Mouse (Mus musculus) MEL (cell line): Measurements from ENCODE around the gene Mbd6.

Experiments
- EP300 ChIP-seq, 2 experiments: IDR thresholded peaks; 2 replicates each; pipeline ENCODE4 v1.6.1; 2011; ENCODE audit warnings: improper control_type of control experiment in 2 of 2, low read length in 2 of 2, low read depth in 1 of 2, mild to moderate bottlenecking in 1 of 2
- ETS1 ChIP-seq: IDR thresholded peaks from 2 replicates; pipeline ENCODE4 v1.6.1; 2012; ENCODE audit warnings: low read depth, mild to moderate bottlenecking, inconsistent platforms, low read length, improper control_type of control experiment, moderate library complexity
- GABPA ChIP-seq: IDR thresholded peaks from 2 replicates; pipeline ENCODE4 v1.6.1; 2012; ENCODE audit warnings: low read depth, mild to moderate bottlenecking, inconsistent platforms, low read length, improper control_type of control experiment, moderate library complexity
- GATA1 ChIP-seq: IDR thresholded peaks from 2 replicates; pipeline ENCODE4 v1.6.1; 2011; ENCODE audit warnings: low read depth, low read length, improper control_type of control experiment
- MAFK ChIP-seq: IDR thresholded peaks from 2 replicates; pipeline ENCODE4 v1.6.1; 2011; ENCODE audit warnings: low read depth, mild to moderate bottlenecking, low read length, improper control_type of control experiment, borderline replicate concordance
- USF1 ChIP-seq: IDR thresholded peaks from 2 replicates; pipeline ENCODE4 v1.6.1; 2014; ENCODE audit warnings: low read depth, mild to moderate bottlenecking, inconsistent platforms, low read length, improper control_type of control experiment, moderate library complexity

DNA sequence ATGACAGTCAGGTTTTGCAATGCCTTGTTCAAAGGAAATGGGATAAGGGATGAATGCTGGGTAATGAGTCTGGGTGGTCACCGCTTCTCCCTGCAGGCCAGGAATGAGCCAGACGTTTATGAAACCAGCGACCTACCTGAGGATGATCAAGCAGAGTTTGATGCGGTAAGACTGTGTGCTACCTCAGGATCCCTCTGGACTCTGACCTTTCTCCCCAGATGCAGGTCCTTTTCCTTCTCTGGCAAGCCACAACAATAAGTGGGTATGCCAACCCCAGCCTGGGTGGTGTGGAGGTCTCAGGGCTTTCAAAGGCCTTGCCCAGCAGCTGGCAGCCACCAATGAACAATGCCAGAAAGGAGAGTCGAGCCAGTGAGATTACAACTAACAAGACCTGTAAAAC is 21.5 kb downstream of the Mbd6 start:
- TF ChIP-seq GABPA (no peak), MAFK (no peak), GATA1 (no peak), EP300 (IDR thresholded peaks at IDR 0.05; ENCODE audit: low read depth in 1 of 2, low read length in 2 of 2) (no peak), USF1 (no peak), ETS1 (no peak)
